Mouse (Mus musculus) brown adipose tissue, adult 24 weeks (tissue): ENCODE measurements around the gene Thra. TPM values are rescaled to one million over a fixed set of nuclear protein-coding genes. Genes with fewer than 3 reads are reported as not detected.

Experiments used
- H3K27ac ChIP-seq: fragments of 200-500 bp; replicated peaks from 2 replicates; pipeline ENCODE4 v1.5.1; 2012; ENCODE audit warnings: low read depth, mild to moderate bottlenecking, low read length
- H3K4me1 ChIP-seq: fragments of 200-500 bp; 2 replicates; pipeline ENCODE4 v1.6.1; 2012; ENCODE audit warnings: low read length, mixed read lengths; ENCODE audit not compliant: control insufficient read depth, insufficient read depth, insufficient read length
- H3K4me3 ChIP-seq: fragments of 200-500 bp; 2 replicates; pipeline ENCODE4 v1.5.1; 2012; ENCODE audit warnings: low read depth, mild to moderate bottlenecking, low read length, moderate library complexity; ENCODE audit not compliant: insufficient read depth
- polyA plus RNA-seq: library from polyadenylated mRNA; stranded (reverse); fragments of >200 nt; gene quantifications from 2 replicates; pipeline ENCODE4 v1.2.4, GENCODE M21; 2012; ENCODE audit not compliant: missing spikeins, insufficient read depth, insufficient read length

The Thra gene
- polyA plus RNA-seq, 1 experiment, result 82.3 TPM

DNA sequence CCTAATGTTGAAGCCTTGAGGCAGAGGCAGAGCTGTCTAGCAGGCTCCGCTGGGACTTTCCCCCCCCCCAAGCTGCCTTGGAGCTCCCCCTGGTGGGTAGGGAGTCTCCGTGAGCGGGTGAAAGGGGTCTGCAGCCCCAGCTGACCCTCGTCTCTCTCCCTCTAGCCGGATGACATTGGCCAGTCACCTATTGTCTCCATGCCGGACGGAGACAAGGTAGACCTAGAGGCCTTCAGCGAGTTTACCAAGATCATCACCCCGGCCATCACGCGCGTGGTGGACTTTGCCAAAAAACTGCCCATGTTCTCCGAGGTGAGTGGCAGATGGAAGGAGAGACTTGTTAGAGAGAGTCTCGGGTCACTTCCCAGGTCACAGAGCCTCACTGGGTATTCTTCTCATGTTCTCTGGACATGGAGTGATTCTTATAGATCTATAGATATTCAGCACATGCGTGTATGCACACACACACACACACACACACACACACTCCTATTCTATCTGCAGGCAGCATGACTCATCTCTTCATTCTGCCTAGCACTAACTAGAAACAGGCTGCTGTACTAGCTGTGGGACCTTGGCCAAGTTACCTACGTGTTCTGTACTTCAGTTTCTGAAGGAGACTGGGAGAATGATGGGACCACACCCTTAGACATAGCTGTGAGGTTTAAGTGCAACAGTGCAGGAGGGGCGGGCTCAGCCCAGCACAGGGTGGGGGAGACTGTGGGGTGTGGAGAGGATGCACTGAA lies 22.5 kb downstream of the Thra start:
- peaks cover 13% of the 10 kb centered on the region for H3K4me1 ChIP-seq
- H3K4me3 ChIP-seq, result no peak overlapping the region
- no peak overlapping the region for H3K27ac ChIP-seq

DNA sequence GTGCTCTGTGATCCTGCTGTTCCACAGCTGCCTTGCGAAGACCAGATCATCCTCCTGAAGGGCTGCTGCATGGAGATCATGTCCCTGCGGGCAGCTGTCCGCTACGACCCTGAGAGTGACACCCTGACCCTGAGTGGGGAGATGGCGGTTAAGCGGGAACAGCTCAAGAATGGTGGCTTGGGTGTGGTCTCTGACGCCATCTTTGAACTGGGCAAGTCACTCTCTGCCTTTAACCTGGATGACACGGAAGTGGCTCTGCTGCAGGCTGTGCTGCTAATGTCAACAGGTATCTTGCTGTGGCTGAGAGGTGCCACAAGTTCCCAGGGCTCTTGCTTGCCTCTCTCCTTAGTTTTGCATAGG lies 23.0 kb downstream of the Thra start:
- H3K4me3 ChIP-seq, result no peak overlapping the region
- H3K27ac ChIP-seq, result no peak overlapping the region
- H3K4me1 ChIP-seq, result peaks cover 13% of the 10 kb centered on the region

DNA sequence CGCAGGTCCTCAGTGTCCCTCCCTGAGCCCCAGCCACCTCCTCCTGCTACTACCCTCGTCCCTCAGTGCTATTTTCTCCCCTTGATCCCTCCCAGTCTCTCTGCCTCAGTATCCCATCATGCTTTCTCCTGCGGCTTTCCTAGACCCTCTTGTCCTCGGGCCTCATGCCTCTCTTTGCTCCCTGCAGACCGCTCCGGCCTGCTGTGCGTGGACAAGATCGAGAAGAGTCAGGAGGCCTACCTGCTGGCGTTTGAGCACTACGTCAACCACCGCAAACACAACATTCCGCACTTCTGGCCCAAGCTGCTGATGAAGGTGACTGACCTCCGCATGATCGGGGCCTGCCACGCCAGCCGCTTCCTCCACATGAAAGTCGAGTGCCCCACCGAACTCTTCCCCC lies 23.7 kb downstream of the Thra start:
- Histone ChIP-seq H3K4me3 (no peak overlapping the region), H3K27ac (peak overlapping the region; percentile 44; the same call in 1 of the 2 replicates), H3K4me1 (peaks cover 16% of the 10 kb centered on the region)

DNA sequence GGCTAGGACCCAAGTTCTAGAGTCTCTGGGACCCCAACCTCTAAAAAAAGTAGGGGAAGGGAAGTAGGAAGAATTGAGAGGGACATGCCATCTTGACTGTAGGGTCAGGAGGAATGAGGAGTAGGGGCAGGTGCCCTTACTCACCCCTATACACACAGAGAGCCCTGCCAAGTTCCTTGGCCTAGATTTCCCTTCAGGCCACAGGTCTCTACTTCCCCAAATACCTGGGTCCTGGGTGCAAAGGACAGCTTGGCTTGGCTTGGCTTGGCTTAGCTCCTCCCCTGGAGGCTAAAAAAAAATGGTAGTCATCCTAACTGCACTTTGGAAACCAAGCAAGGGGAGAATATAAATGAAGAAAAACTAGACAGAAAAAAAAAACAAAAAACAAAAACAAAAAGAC lies 24.3 kb downstream of the Thra start:
- peak overlapping the region; percentile 44 for H3K27ac ChIP-seq
- no peak overlapping the region for H3K4me3 ChIP-seq
- peaks cover 19% of the 10 kb centered on the region for H3K4me1 ChIP-seq

DNA sequence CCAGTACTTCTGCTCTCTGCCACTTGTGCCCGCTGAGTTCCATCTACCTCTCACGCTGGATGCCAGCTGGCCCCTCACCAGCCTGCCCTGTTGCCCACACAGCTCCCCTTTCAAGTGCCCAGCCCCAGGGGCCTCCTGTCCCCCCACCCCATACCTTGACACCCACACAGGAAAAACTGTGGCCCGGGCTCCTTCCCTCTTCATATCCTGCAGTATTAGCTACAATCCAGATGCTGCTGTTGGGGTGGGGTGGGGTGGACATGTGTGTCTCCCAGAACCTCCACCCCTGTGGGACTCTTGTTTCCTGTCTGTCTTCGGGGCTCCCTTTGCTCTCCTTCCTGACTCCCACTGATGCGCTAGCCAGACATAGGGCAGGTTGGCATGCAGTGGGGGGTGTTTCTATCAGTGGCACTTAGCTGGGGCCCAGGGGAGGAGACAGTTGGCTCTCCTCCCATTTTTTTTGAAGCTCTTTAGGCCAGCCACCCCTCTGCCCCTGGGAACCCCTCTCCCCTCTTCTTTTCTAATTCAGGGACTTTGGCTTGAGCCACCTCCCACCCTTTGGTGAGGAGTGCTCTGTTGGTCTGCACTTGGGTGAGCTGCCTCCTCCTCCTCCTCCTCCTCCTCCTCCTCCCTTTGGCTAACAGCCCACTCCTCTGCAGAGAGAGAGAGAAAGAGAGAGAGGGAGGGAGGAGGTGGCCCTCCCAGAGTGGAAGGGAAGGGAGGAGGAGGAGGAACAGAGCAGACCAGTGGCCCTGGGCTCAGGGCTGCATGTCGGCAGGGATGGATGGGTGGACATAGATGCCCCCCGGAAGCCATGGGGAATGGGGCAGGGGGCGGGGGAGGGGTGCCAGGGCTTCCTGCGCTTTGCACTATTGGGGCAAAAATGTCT lies 25.2 kb downstream of the Thra start:
- Histone ChIP-seq H3K4me3 (no peak overlapping the region), H3K4me1 (peaks cover 27% of the 10 kb centered on the region), H3K27ac (peak overlapping the region; percentile 74; the same call in 1 of the 2 replicates)

DNA sequence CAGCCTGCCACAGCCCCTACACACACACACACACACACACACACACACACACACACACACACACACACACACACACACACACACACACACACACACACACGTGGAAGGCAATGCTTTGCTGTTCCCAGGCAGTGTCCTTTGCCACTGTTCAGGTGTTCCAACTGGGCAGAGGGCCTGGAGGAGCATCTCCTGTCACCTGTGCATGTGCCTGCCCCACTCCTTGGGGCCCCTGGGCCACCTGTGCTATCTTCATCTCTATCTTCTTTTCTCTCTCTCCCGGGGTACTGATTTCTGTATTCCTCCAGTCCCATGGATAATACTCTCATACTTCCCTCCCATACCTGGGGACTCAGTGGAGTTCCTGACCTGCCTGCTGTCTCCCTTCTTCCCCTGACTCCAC lies 25.9 kb downstream of the Thra start:
- Histone ChIP-seq H3K4me1 (peaks cover 32% of the 10 kb centered on the region), H3K27ac (no peak overlapping the region)

DNA sequence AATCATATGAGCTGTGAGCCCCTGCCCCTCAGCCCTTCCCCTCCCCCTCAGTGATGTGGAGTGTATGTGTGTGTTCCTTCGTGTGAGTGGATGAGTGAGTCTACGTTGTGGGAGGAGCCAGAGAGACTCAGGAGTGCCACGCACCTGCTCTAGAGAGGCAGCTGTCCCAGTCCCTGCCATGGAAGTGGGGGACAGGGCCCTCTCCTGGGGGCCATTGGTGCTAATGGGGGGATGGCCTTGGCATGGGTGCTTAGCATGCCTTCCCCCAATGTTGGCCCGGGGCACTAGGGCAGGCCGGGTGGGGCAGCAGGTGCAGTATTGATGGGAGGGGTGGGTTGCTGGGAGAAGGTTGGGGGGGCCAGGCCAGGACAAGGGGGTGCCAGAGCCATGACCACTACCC lies 26.4 kb downstream of the Thra start:
- Histone ChIP-seq H3K4me1 (peaks cover 35% of the 10 kb centered on the region), H3K27ac (no peak overlapping the region), H3K4me3 (no peak overlapping the region)

More for the DNA sequence above, 25.9 kb downstream of the Thra start:
- H3K4me3 ChIP-seq, result no peak overlapping the region

DNA sequence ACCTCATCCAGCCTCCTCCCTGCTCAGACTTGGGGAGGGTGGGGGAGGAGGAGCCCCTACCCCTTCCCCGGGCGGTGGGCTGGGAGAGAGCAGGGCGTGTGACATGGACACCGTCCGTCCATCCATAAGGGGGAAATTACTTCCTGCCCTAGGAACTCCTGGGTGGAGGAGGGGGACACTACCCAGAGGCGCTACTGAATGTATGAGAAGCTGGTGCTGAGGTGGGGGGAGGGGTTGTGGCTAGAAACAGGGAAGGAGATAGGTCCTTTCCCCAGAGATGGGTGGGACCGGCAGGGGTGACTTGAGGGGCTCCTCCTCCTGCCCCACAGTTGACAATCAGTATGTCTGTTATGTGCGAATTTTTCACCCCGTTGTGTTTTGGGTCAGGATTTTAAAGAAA lies 26.8 kb downstream of the Thra start:
- Histone ChIP-seq H3K4me1 (peaks cover 36% of the 10 kb centered on the region), H3K4me3 (no peak overlapping the region), H3K27ac (no peak overlapping the region)

DNA sequence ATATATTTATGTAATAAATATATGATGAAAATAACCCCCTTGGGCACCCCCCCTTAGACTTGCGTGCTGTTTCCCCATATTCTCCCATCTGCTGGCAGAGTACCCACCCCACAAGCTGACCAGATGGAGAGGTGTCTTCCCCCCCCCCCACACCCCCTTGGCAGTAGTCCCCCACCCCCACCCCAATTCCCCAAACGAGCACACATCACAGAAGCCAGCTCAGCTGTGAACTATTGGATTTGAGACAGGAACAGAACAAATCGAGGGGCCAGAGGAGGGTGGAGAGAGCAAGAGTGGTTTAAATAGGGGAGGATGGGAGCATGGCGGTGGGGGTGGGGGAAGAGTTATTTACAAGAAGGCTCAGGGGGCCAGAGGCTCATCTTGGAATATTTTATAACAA lies 27.3 kb downstream of the Thra start:
- Histone ChIP-seq H3K27ac (no peak overlapping the region), H3K4me3 (no peak overlapping the region)

DNA sequence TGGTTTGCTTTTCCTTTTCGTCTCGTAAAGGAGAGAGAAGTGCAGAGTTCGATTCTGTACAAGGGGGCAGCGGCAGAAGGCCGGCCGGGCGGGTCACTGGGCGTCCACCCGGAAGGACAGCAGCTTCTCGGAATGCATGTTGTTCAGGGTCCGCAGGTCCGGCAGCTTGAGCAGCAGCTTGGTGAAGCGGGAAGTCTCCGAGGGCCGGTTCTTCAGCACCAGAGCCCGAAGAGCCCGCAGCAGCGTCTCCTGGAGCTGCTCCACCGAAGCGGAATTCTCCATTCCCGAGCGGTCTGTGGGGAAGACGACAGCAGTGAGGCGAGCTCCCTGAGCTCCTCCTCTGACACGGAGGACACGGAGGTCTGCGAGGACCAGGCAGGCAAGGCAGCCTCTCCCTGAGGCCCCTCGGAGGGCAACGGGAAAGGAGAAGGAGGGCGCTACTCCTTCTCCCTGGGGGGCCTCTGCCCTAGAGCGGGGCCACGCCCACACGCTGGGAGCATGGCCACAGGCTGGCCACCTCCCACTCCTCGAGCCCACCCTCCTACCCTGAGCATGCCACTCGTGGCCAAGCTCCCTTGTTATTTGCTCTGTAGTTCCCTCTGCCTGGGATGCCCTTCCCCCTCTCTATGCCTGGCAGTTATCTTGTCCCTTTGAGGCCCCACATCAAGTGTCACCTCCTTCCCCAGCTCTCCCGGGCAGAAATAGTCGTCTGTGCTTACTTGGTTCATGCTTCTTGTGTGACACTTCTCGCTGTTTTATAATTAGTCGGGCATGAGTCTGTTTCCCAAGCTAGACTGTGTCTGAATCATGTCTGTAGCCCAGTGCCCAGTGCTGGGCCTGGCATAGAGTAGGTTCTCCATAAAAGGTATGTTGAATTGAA lies 27.9 kb downstream of the Thra start:
- peak overlapping the region; percentile 1; the same call in 1 of the 2 replicates for H3K4me3 ChIP-seq
- 0 out of 2 replicates have a peak overlapping the region, but pooled peaks have one; percentile 6 for H3K27ac ChIP-seq

More for the DNA sequence above, 27.3 kb downstream of the Thra start:
- peaks cover 36% of the 10 kb centered on the region for H3K4me1 ChIP-seq

DNA sequence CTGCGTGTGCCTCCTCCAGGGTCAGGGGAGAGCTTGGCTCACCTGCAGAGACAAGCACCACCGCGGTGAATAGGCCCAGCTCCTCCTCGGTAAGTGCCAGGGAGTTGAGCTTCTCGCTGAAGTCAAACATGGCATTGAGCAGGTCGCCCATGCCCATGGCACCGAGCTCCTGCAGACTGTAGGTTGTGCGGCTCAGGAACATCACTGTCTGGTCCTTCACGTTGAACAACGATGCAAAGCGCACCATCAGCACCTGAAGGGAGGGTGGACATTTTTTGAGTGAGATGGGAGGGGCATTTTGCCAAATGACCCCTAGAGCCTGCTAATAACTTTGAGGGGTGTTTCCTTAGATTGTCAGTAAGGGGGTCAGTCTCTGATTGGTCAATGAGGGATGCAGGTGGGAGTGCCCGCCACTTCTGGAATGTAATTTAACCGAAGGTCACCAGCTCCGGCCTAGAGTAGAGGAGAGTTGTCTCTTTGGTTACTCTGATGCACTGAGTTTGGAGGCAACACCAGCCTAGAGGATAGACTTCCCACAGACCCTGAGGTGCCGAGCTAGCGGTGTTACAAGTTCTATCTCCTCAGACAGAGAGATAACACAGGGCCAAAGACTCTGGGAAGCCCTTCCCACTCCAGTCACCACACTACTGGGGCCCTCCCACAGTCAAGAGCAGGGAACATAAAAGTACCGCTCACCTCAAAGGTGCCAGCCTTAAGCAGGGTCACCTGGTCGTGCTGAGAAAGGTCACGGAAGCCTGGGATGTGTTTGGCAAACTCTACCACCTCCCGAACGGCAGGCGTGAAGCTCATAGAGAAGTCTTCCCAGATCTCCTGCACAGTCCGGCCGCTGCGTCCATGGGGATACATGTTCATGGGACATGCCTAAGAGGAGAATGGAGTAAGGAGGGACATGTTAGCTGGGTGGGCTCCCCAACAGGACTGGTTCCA lies 28.8 kb downstream of the Thra start:
- Histone ChIP-seq H3K4me1 (peaks cover 33% of the 10 kb centered on the region), H3K27ac (peak overlapping the region; percentile 10; the same call in 1 of the 2 replicates), H3K4me3 (no peak overlapping the region)

More for the DNA sequence above, 27.9 kb downstream of the Thra start:
- H3K4me1 ChIP-seq, result peaks cover 36% of the 10 kb centered on the region

DNA sequence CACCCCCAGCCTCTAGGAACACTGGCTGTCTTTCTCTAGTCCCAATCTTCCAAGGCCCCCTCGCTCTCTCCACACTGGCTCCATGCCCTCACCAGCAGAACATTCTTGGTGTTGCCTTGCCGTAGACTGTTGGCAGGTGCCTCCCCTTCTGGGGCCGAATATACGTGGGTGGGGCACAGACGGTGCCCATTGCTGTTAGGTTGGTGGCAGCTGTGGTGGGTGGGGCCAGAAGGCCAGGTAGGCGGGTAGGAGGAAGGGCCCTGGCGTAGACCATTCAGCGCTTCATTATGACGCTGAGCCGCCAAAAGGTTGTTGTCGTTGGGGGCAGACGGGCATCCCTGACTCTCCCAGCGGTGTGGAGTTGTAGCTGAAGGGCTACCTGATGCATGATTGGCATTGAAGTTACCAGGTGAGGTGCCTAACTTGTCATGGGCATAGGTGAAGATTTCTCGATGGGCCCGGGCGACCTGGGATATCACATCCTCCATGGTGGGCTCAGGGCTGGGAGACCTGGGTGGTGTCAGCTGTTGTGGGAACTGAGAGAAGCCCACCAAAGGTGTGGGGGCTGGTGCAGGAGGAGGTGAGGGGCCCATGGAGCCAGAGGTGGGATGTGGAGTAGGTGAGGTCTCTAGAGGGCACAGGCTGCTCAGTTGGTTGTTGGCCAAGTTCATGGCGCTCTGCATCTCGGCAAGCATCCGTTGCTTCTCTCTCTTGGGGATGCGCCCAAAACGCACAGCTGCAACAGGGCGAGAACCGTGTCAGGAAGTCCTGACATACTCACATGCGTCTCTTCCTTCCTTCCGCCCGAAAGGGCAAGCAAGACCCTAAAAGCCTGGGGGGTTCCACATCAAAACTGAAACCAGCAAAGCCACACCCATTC lies 29.9 kb downstream of the Thra start:
- peaks cover 25% of the 10 kb centered on the region for H3K4me1 ChIP-seq
- 0 out of 2 replicates have a peak overlapping the region, but pooled peaks have one; percentile 4 for H3K27ac ChIP-seq
- peak overlapping the region; percentile 6; the same call in 1 of the 2 replicates for H3K4me3 ChIP-seq

DNA sequence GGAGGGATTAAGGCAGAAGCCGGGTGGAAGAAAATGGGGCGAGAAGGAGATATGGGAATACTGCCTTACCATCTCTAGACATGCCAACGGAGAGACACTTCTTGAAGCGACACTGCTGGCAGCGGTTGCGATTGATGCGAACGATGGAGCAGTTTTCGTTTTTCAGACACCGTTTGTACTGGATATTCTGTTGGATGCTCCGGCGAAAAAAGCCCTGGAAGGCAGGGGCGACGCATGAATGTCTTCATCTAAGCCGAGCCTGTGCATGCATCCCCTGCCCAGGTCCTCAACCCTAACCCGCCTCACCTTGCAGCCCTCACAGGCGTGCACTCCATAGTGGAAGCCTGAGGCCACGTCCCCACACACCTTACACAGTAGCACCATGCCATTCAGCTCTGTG lies 30.7 kb downstream of the Thra start:
- Histone ChIP-seq H3K4me1 (peaks cover 28% of the 10 kb centered on the region), H3K4me3 (peak overlapping the region; percentile 64), H3K27ac (peak overlapping the region; percentile 13; the same call in 1 of the 2 replicates)
